Mouse (Mus musculus) erythroblast, adult 5-6 weeks (primary cell): ENCODE data around the gene Ikzf2. TPM values are rescaled to one million over a fixed set of nuclear protein-coding genes. Genes with fewer than 3 reads are reported as not detected.
A peak's percentile ranks its signal among the peaks of the same experiment; 100 is the strongest.

ENCODE experiments used
- ATAC-seq: replicated peaks from 2 replicates; pipeline ENCODE4 v1.8.0; 2016; ENCODE audit warnings: moderate number of reproducible peaks, mild to moderate bottlenecking, moderate TSS enrichment, inconsistent platforms; ENCODE audit not compliant: poor library complexity, low FRiP score, severe bottlenecking
- total RNA-seq, 2 experiments: library from RNA; stranded (forward) in 1 of 2; stranded (reverse) in 1 of 2; fragments of 150-400 nt in 1 of 2; fragments of 200-764, 138-1000 nt in 1 of 2; gene quantifications; 2 replicates each; pipeline versions ENCODE4 v1.2.3 to v1.2.4; 2015 to 2017; ENCODE audit warnings: low replicate concordance in 2 of 2

The Ikzf2 gene
- total RNA-seq, 2 experiments from 2014 or later, result 1.8 to 4.4 TPM

DNA sequence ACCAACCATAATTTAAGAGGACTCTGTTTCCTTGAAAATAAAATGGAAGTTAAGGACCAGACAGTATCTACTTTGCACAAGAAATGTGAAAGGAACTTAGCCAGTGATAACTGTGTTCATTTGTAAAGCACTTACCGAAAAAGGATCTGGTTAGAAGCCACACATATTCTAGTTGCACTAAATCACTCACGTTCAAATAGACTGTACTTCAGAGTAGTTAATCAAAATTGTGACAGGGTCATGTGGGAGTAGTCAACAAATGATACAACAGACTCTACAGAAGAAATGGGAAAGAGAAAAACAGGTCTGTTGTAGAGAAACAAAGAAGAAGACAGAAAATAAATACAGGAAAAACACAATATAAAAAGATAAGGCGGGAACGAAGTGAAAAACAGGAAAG lies 158.3 kb downstream of the Ikzf2 start:
- no peak for ATAC-seq

DNA sequence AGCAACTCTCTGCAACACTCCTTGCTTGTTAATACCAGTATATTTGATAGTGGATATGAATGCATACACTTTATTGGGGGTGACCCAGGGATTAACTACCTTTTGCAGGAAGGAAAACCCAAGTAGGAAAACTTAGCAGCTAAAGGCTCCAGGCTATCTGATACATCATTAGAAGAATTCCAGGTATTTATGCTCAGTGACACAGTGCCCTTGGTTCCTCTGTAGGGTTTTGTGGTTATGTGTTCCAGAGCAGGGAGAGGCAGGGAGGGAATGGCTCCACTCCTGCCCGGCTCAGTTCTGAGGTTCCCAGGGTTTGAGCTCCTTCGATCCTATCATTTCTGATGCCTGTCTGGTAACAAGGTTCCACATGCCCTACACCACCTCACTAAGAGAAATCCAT lies 165.4 kb downstream of the Ikzf2 start:
- no peak for ATAC-seq

DNA sequence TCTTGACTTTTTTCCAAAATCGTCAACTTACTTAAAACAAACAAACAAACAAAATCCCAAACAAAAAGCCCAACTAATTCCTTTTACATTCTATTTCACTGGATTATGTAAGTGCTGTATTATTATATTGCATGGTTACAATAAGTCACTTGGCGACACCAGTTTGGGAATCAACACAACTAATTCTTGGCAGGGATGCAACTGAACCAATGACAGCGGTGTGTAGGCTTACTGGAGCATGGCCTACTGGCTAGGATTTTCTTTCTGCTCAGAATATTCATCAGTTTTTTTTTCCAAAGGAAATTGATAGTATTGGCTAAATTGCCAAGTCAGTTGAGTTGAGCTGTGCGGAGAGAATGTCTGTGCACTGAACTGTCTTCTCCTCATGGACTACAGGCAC lies 167.7 kb downstream of the Ikzf2 start:
- ATAC-seq, result no peak

DNA sequence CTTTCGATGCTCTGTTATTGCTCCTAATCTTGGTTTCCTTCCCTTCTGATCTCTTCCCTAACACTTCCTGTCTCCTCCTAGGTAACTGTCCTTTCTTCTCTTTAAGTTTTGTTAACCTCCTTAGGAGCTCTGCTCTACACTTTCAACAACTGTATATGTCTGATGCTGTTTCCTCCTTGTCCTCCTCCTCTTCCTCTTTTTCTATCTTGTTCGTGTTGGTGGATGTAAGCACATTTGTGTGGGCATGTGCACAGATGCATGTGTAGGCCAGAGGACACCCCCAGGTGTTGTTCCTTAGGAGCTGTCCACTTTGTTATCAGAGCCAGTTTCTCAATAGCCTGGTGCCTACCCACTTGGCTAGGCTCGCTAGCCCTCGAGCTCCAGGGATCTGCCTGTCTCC lies 169.0 kb downstream of the Ikzf2 start:
- ATAC-seq, result no peak

DNA sequence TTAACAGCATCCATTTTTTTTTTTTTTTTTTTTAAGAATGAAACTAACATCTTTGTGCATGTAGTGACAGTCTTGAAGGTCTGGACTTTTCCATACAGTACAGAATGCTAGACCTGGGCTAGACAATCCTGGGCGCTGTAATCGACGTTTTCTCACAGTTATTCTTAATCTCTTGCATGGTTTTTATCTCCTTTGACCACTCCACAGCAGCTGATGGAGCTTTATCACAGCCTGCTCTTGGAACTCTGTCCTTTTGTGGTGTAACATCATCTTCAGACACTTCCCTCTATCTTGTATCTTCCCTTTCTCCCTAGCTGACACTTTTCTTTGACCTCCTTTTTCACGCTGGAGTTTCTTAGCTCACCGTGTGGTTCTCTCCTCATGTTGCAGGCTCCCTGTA lies 170.9 kb downstream of the Ikzf2 start:
- ATAC-seq, result peak; percentile 58; the same call in 1 of the 2 replicates

DNA sequence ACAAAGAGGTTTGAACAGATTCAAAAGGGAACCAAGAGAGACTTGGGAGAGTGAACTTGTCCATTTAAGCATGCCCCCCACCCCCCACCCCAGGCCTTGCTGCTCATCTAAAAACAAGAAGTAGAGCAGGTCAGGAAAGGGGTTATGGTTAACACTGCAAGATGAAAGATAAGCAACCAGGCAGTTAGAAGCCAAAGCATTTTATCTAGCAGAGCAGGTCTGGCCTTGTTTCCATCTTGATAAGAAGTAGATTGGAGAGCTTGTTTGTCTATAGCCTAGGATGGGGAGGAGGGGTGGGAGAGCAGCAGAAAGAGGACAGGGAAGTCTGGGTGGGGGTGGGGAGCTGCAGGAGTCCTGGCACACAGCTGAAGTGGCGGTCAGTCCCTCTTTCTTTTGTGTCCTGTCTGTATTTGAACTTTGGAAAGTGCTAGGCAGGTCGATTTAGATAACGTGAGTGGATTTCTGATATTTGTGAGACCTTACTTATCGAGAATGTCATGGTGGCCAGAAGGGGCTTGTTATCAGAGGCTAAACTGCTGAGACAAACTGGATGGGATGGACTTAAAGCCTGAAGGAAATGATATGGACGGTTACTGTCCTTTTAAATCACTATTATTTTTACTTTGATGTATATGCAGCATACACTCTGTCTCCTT lies 173.3 kb downstream of the Ikzf2 start:
- no peak for ATAC-seq

DNA sequence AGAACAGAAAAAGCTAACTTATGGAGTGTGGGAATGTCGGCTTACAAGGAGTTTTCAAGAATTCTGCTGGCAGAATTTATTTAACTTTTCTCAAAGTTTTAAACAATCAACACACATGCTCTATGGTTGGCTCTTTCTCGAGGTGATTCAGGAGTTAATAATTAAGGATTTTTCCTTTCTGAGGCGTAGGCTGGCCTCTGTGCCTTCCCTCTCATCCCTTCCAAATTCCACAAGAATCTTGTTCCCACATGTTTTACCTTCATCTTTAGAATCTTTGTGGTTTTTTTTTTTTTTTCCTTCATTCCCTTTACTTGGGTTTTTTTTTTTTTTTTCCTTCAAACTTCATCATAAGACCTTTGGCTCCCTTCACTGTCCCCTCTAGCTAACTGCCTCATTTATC lies 178.8 kb downstream of the Ikzf2 start:
- ATAC-seq, result no peak

DNA sequence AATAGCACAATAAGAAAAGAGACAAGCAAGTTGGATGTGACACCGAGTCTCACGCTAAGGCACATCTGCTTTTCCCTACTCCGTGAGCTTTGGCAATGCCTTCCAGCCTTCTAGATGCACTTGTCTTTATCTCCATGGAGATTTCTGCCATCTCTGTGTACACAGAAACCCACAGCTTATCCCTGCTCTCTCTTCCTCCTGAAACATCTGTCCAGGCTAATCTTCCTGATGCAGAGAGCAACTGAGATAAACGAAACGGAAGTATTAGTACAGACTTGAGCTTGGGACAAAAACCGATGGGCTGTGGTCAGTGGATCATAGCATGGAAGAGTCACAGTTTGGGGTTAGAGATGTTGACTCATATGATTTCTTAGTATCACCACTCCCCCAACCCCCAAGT lies 179.5 kb downstream of the Ikzf2 start:
- no peak for ATAC-seq

DNA sequence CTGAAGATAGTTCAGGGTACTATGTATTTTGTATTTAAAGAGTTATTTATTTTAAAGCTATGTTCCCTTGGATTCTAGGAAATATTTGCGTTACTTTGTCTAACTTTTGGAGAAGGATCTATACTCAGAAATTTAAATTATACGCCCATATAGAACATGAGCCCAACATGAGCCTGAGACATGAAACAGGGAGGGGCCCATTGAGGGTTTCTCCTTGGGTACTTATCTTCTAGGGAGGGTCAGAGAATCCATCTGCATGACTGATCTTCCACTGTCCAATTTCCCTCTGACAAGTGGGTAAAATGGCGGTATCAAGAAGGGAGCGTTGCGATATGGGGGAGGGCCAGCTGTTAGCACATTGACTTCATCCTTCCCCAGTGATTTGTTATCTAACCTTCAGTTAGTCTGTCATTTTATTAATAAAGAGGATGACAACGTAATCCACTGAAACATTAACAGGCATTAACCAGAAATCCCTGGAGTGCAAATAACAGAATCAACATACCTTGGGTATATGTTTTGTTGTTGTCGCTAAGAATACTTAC lies 180.4 kb downstream of the Ikzf2 start:
- no peak for ATAC-seq

DNA sequence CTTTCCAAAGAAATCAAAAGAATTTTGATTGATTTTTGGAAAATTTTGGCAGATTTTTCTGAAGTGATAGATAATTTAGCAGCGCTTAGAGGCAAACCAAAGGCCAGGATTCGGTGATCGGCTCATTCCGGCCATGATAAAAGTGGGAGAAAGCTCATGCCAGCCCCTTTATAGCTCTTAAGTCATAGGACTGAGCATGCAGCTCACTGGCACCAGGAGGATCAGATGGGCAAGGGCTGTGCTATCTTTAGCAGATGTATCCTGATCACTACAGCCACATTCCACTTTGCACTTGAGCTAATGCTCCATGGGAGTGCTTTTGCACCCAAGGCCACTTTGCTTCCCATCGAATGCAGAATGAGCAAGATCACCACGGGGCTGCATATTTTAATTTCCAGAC lies 181.0 kb downstream of the Ikzf2 start:
- no peak for ATAC-seq

DNA sequence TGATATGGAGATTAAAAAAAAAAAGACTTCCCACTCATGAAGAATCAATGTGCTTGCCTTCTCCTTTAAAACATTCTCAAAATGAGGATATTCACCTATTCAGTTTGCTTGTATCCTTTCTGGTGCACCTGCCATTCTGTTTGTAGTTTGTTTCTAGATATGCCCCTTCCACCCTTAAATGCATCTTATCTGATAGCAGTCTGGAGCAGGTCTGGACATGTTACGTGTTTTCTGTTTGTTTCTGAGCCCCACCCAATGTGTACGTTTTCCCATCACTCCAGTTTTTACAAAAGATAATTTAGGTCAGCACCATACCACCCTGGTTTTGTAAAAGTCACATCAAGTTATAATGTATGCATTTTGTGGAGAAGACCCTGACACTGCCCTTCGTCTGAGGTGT lies 186.7 kb downstream of the Ikzf2 start:
- ATAC-seq, result no peak

DNA sequence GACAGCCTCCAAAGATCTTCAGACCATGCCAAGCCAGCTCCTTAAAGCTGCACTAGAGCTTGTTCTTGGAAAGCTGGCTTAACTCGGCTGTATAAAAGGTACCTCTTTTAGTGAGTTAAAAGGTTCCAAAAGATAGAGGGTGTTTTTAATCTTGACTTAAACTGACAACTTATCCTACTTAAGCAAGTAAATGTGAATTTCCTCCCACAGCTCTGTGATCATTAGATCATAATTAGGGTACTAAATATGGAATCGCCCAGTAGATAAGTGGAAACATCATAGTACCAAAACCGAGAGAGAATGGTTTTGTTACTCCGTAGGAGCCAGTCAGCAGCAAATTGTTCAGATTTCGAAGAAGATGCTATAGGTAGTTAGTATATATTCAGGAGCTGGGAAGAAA lies 187.4 kb downstream of the Ikzf2 start:
- 0 out of 2 replicates have a peak, but pooled peaks have one; percentile 12 for ATAC-seq

DNA sequence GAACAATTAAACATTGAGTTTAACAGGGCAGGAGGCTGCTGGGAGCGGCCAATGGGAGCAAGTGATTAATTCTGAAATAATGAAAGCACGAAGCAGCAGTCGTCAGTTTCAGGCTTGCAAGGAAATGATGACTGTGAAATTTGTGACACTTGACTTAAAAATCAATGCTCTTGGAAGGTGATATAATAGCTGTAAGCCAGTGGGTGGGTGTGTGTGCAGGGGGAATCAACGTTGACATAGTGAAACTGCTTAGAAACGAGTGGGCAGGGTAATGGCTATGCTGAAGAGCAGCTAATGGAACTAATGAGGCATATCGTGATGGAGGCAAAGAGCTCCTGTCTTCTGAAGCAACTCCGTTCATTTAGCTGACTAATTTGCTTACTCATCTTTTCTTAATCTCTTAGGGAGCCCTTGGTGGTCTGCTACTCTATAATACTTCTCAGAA lies 188.2 kb downstream of the Ikzf2 start:
- peak; percentile 86 for ATAC-seq

DNA sequence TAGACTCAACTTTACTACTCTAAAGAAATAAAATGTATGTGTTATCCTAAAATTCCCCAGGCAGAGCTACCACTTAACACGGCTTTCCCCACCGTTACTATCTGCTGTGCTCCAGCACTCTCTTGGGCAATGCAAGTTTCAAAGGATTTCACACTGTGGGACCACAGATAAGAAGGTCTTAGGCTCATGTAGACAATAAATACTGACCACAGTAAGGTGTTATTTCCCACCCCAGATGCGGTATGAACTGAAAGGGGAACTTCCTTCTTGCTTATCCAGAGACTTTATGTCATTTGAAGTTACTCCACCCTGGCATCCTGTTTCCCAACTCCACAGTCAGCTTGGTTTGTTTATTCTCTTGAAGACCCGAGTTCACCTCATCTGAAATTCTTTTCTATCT lies 191.0 kb downstream of the Ikzf2 start:
- ATAC-seq, result no peak

DNA sequence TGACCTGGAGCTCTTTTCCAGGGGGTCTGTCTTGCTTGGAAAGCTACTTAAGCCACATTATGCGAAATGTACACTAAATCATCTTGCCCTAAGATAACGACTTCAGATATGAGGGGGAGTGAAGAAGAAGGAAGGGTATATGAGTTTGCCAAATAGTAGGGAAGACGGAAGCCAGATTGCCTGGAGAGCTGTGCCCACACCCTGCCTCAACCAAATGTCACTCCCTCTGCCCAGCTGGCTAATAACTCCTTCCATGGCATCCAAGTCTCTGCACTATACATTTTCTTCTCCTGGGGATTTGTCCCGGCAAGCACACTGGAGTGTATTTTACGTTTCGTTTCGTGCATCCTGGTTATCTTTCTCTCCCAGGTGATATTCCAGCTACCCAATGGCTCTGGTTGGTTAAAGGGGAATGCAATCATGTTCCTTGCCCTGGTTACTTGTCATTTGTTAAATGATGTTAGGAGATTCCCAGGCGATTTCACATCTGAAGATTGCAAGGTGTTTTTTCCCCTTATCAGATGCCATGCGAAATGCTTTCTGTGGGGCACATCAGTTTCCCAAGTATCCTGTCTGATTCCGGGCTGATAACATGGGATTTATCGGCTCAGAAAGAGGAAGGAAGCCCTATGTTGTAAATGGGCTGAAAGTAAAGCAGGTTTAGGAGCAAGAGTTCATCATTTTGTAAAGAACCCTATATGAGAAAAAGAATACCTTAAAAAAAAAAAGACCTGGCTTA lies 193.6 kb downstream of the Ikzf2 start:
- no peak for ATAC-seq

DNA sequence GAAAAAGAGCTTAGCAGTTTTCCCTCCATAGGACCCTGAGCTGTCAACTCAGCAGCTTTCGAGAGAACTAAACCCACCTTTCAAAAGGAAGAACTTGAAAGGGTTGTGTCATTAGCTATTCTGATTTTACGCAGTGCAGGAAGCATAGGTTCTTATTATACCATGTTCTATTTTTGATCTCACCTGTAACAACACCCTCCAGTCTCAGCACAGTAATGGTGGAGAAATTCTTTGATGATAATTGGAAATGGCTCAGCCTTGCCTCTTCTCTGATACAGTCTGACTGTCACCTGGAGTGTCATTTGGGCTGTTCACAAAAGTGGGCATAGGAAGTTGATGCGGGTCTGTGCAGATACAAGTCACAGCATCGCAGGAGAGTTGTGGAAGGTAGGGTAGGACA lies 195.0 kb downstream of the Ikzf2 start:
- ATAC-seq, result no peak

DNA sequence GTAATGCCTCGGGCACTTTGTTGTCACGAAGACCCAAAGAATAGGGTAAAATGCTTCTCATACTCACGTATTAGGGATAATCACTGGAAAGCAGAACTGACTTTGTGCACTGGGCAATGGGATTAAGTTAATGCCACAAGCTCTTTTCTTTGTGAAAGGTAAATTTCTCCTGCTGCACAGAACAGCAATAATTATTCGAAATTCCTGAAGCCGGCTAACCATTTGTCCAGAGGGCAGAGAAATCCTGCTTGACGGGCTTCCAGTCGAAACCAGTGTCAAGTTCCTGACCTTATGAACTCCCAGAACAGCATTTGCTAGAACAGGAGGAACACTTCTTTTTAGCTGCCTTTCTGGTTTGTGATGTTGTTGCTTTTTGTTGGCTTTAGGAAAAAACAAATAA lies 198.0 kb downstream of the Ikzf2 start:
- ATAC-seq, result no peak

DNA sequence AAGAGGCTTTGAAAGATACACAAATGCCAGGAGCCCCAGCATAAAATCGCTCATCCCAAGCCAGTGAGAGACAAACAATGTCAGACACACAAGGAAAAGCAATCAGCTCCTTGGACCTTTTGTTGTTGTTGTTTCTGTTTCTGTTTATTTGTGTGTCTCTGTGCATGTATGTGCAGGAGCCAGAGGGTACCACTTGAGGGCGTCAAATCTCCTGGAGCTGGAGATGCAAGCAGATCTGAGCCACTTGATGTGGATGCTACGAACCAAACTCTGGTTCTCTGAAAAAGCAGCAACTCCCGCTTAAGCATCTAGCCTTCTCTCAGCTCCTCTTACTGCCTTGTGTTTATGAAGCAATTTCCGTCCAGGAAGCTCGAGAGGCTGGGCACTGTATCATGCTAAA lies 198.4 kb downstream of the Ikzf2 start:
- no peak for ATAC-seq
